Mouse (Mus musculus) 416B (cell line): ENCODE results near the gene Col6a4.

ENCODE experiments used
- DNase-seq: peaks from one replicate; pipeline ENCODE4 v3.0.0; 2011; ENCODE audit warnings: low read depth

The Col6a4 gene

GRCm38 (mm10) chr9:106096683-106097082, at the start of gene Col6a4:
Gene Col6a4, minus strand, starts transcription at chr9:106096783.
- no peak for DNase-seq

GRCm38 (mm10) chr9:106145582-106145981, 49.0 kb upstream of the Col6a4 start:
- DNase-seq: no peak

- no peak for DNase-seq
These were observed 47.6 kb upstream of the Col6a4 start for GRCm38 (mm10) chr9:106144176-106144575.

DNA sequence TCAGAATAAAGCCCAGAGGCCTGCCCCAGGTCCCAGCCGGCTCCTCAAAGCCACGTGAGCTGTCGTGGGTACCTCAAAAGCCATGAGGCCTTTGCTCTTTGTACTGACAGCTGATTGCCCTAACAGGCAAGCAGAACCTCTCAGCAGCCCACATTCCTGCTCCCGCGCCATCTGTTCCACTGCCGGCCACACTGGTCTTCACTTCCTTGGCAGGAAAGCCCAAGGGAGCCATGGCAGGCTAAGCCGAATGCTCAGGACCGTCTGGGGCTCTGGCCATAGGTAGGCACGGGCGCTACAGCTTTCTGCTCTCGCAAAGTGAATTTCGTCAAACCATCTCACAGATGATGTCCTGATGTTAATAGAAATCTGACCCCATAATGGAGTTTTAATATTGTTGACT, 45.4 kb upstream of the Col6a4 start:
- no peak for DNase-seq

GRCm38 (mm10) chr9:106139763-106140162, 43.2 kb upstream of the Col6a4 start:
- DNase-seq: no peak

GRCm38 (mm10) chr9:106137671-106138216, 41.2 kb upstream of the Col6a4 start:
- no peak for DNase-seq

GRCm38 (mm10) chr9:106130250-106130649, 33.7 kb upstream of the Col6a4 start:
- no peak for DNase-seq

GRCm38 (mm10) chr9:106129072-106129471, 32.5 kb upstream of the Col6a4 start:
- DNase-seq: no peak

- DNase-seq: no peak
These were observed 30.2 kb upstream of the Col6a4 start for GRCm38 (mm10) chr9:106126786-106127251.

DNA sequence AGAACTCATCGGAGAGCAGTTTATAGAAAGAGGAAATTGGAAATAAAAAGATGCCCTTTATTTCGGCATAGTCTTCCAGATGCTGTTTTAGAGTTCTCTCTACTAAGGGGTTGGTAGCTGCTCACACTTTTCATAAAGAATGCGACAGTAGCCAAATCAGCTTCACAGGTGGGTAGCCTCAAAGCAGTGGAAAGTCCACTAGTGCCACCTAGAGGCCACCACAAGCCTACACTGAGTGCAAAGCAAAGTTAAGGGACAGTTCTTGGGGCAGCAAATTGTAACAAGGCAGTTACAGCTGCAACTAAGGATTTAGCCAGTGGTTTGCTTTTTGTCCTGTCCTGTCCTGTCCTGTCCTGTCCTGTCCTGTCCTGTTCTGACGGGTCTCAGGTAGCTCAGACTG, 27.0 kb upstream of the Col6a4 start:
- peak; percentile 59 for DNase-seq

DNA sequence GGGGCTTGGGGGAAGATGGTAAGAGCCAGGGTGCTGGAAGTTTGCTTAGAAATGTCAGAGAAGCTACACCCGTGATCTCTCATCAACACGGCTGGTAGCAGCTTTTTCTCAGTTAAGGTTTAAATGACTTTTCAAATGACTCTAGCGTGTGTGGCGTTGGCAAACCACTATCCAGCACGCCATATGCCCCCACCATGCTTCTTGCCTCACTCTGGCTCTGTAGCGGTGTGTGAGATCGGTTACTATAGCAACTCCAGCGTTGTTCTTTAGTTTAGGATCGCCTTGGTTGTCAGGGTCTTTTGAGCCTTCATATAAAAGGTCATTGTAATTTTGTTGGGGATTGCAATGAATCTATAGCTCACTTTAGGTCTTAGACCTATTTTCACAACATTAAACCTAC, 22.5 kb upstream of the Col6a4 start:
- DNase-seq: no peak

- no peak for DNase-seq
These were observed 19.3 kb upstream of the Col6a4 start for GRCm38 (mm10) chr9:106115801-106116424.

DNA sequence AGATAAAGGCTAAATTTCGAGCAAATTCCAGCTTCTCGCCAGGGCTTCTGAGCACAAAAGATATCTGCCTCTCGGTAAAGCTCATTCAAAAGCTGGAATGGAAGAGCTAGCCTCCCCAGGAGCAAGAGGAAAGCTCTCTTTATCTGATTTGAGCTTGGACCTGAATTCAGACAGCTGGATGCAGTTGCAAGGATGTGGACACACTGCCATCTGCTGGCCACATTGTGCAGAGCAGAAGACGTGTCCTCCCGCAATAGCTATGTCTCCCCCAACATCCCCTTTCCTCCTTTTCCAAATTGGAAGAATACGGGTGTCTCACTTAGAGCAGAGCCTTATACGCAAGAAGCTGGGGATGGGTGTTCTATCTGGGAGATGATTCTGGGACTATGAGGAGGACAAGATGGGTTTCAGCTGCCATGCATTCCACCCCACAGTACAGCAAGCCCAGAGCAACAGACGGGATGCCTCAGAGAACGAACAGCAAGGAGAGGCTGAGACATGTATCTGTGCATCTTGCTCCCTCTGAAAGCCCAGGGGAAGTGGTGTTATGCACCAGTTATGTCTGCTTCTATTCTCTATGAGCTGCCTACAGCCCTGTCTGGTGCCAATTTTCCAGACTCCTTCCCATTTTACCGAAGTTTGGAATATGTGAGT, 16.3 kb upstream of the Col6a4 start:
- peak; percentile 64 for DNase-seq

- no peak for DNase-seq
These were observed 9.7 kb upstream of the Col6a4 start for GRCm38 (mm10) chr9:106106241-106106640.

DNA sequence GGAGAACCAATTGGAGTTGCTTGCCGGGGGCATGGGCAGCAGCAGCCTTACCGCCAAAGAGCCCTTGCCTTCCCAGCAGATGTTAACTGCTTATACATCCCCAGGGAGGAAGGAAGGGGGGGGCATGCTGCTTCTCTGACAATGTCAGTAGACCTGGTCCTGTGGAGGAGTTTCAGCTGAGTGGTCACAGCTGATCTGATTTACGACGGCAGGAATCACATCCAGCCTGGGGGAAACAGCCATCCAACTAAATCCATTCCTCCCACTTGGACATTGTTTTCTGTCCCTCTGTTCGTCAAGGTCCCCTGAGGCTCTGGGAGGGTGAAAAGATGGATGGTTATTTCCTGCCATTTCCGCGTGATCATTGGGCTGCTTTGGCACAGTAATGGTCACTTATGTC, 7.8 kb upstream of the Col6a4 start:
- DNase-seq: no peak

- no peak for DNase-seq
These were observed 4.6 kb upstream of the Col6a4 start for GRCm38 (mm10) chr9:106101166-106101565.

DNA sequence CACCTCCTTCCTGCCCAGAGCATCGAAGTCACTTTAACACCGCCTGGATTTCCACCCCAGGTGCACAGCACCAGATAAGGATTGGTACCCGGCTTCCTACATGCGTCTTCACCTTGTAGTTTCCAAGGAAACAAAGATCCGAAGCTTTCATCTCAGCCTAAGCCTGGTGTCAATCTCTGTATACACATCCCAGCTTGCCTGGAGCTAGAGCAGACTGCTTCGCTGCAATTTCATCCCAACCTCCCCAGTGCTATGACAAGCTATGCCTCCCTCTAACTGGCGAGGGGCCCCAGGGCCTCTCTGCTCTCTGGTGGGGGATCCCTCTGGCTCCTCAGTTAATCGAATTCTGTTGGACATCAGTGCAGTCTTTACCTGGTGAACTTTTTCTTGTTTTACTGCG, 3.7 kb upstream of the Col6a4 start:
- no peak for DNase-seq

- no peak for DNase-seq
These were observed 2.9 kb upstream of the Col6a4 start for GRCm38 (mm10) chr9:106099379-106100021.

DNA sequence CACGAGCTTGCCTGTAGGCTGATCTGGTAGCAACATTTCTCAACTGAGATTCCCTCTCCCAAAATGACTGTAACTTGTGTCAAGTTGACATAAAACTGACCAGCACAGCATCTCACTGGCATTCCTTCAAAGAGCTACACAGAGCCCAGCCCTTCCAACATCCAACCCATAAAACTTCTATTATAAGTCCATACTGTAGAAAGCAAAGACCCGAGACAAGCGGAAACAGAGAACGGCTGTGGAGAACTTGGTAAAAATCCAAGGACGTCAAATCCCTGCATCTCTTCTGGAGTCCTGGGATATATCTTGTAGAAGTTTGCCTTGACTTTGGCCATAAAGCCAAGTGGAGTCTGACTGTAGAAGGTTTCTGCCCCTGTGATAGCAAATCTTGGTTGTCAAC, 15.1 kb downstream of the Col6a4 start:
- no peak for DNase-seq

DNA sequence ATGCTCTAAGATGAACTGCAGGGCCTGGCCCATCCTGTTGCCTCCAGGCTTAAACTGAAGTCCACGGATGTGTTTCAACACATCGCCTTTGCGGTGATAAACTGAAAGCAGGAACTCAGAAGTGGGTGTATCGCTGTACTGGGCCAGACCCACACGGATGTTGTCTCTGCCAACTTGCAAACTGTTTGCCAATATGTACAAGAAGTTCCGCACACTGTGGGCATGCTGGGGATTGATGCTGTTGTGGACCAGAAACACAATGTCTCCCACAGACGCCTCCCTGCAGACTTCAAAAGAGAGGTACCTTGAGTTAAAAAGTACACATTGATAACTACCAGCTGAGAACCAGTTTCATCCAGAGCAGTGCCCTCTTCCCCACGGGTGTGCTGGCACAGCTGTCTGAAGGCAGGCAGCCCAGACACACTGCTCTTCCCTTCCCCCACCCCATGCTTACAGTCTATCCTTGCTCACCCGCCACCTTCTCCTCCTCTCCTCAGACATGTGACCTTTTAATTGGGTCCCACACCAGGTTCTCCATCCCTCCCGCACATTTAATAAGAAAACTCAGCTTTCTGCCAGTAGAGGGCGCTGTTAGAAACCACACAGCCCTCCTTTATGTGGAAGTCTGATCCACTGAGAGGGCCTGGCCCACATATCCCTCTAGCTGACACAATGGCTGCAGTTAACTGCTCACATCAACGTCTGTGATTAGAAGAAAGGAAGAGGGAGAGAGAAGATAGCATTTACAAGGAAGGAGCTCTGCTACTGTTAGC, 16.1 kb downstream of the Col6a4 start:
- DNase-seq: peak; percentile 46

- DNase-seq: no peak
These were observed 18.6 kb downstream of the Col6a4 start for GRCm38 (mm10) chr9:106077953-106078352.

- no peak for DNase-seq
These were observed 20.3 kb downstream of the Col6a4 start for GRCm38 (mm10) chr9:106076234-106076633.
